Mouse (Mus musculus) embryonic fibroblast, embryonic 13.5 days (primary cell): ENCODE data around the gene Ube2e3.

Experiments
- CTCF ChIP-seq: IDR thresholded peaks from 2 replicates; pipeline ENCODE4 v1.5.1; 2011; ENCODE audit warnings: mild to moderate bottlenecking, control low read depth, low read length, moderate library complexity, borderline replicate concordance; ENCODE audit not compliant: insufficient read depth
- POLR2A ChIP-seq: IDR thresholded peaks from 2 replicates; pipeline ENCODE4 v1.6.1; 2011; ENCODE audit warnings: low read depth, mild to moderate bottlenecking, control low read depth, low read length, moderate library complexity

- TF ChIP-seq CTCF (no peak), POLR2A (no peak)
Measured at GRCm38 (mm10) chr2:78895216-78895615, 27.3 kb downstream of the Ube2e3 start.
